Mouse (Mus musculus) heart, embryonic 15.5 days (tissue): ENCODE data around the gene Col8a2. TPM values are rescaled to one million over a fixed set of nuclear protein-coding genes. Genes with fewer than 3 reads are reported as not detected.

Experiments used
- ATAC-seq: fragments of 200-750 bp; cut with Nextera tagmentation; replicated peaks from 2 replicates; pipeline ENCODE4 v1.8.0; 2017; ENCODE audit warnings: low read depth, moderate TSS enrichment; ENCODE audit not compliant: insufficient number of reproducible peaks, insufficient read depth, low FRiP score
- H3K27ac ChIP-seq: fragments of 300-500 bp; sonication (generic); 2 replicates; pipeline ENCODE4 v1.5.1; 2015; ENCODE audit warnings: mild to moderate bottlenecking, inconsistent platforms
- H3K27me3 ChIP-seq: fragments of 300-500 bp; sonication (generic); 2 replicates; pipeline ENCODE4 v1.6.1; 2015; ENCODE audit warnings: inconsistent platforms
- H3K36me3 ChIP-seq: fragments of 300-500 bp; sonication (generic); 2 replicates; pipeline ENCODE4 v1.6.1; 2015; ENCODE audit warnings: mild to moderate bottlenecking, inconsistent platforms
- H3K4me1 ChIP-seq: fragments of 300-500 bp; sonication (generic); replicated peaks from 2 replicates; pipeline ENCODE4 v1.6.1; 2015; ENCODE audit warnings: inconsistent platforms
- H3K4me2 ChIP-seq: fragments of 300-500 bp; sonication (generic); 2 replicates; pipeline ENCODE4 v1.6.1; 2015; ENCODE audit warnings: inconsistent platforms, mild to moderate bottlenecking, moderate library complexity
- H3K4me3 ChIP-seq: fragments of 300-500 bp; sonication (generic); 2 replicates; pipeline ENCODE4 v1.5.1; 2015; ENCODE audit warnings: mild to moderate bottlenecking, inconsistent platforms
- H3K9ac ChIP-seq: fragments of 300-500 bp; sonication (generic); 2 replicates; pipeline ENCODE4 v1.6.1; 2015; ENCODE audit warnings: mild to moderate bottlenecking, inconsistent platforms
- H3K9me3 ChIP-seq: fragments of 300-500 bp; sonication (generic); replicated peaks from 2 replicates; pipeline ENCODE4 v1.6.1; 2016; ENCODE audit warnings: inconsistent platforms
- WGBS: fragments of 180-500 bp; shearing (Covaris S2); methylation state at CpG from one replicate; pipeline ENCODE4 v1.1.7; 2015; ENCODE audit warnings: mixed read lengths; 5-methylcytosine and 5-hydroxymethylcytosine counted together
- polyA plus RNA-seq: library from polyadenylated mRNA; unstranded; fragments of >200 nt; fragmentation: Nextera tagmentation; extraction: Ambion mirVana; gene quantifications from 2 replicates; pipeline ENCODE4 v1.2.1, GENCODE M21; 2015

Col8a2 gene
- polyA plus RNA-seq, 1 experiment from 2014 or later, result 5.2 TPM

DNA sequence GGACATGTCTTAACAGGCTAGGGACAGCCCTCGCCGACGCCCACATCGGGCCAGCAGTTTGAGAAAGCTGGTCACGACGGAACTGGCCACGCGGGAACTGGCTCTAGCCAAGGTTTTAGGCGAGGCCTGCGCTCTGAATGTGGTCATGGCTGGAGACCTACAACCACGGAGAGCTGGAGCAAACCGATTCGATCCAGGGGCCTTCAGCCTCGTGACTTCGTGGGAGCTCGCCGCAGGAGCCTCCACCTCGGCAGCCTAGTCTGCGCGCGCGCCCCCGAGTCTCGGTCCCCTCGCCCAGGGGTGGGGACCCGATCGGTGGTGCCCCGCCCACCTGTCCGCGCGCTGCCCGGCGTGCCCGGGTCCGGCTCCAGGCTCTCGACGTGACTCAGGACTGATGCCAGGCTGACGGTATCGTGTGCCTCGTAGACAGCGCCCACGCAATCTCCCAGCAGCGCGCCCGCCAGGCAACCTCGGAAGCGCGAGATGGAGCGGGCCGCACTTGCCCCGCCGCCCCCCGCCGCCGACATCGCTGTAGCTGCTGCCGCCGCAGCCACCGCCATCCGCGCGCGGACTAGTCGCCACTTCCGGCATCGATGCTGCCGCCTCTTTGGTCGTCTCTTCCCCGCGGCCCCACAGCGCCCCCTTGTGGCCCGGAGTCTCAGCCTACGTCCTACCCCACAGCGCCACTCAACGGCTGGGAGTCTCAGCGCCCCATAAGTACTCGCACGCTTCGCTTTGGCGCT is 34.7 kb downstream of the Col8a2 start, which contains the start of gene Adprhl2:
Gene Adprhl2 (minus strand): TSS at position 593 of the 743 bp plus-strand sequence.
- no peaks in the 10 kb centered on the region for H3K9me3 ChIP-seq
- H3K27me3 ChIP-seq, result peaks cover 29% of the 10 kb centered on the region
- peaks cover 32% of the 10 kb centered on the region for H3K4me1 ChIP-seq
- H3K9ac ChIP-seq, result peak within 1 kb of the TSS; percentile 92
- H3K27ac ChIP-seq, result peak within 1 kb of the TSS; percentile 83
- under 1% methylated on average over 80 of the region's 80 CpGs for WGBS
- ATAC-seq, result peak; percentile 84
- peak within 1 kb of the TSS; percentile 98 for H3K4me3 ChIP-seq
- peaks cover 20% of the 10 kb centered on the region for H3K36me3 ChIP-seq
- peak within 1 kb of the TSS; percentile 91 for H3K4me2 ChIP-seq

DNA sequence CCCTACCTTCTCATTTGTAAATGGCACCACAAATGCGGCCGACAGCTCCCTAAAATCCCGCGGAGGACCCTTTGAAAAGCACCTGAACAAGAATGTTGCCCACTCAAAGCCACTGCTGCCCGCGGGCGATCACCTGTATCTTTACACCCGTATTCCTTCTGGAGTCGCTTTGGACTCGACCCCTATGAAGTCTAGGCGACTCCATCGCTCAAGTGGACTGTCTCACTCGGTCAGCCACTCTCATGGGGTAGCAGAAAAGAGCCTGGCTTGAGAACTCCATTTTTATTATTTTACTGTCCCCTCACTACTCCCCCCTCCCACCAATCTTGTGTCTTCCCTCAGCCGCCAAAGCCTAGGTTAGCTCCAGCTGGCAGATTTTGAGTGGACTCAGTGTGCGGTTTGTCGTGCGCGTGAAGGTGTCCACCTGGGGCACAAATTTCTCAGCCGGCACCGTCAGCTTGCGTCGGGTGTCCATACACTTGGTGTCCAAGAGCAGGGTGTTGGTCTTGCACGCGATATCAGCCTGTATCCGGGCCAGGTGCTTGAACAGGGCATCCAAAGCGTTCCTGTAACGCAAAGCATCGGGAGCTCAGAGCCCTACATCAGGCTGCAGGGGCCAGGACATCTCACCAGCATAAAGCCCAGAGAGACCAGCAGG is 35.4 kb downstream of the Col8a2 start:
- Histone ChIP-seq H3K4me2 (peak overlapping the region; percentile 91), H3K27ac (no peak overlapping the region), H3K9ac (peak overlapping the region; percentile 44), H3K27me3 (peaks cover 29% of the 10 kb centered on the region), H3K36me3 (peaks cover 14% of the 10 kb centered on the region), H3K4me1 (peaks cover 30% of the 10 kb centered on the region), H3K9me3 (no peaks in the 10 kb centered on the region), H3K4me3 (peak overlapping the region; percentile 98)
- WGBS, result 50% methylated on average over 28 of the region's 28 CpGs
- no peak for ATAC-seq

DNA sequence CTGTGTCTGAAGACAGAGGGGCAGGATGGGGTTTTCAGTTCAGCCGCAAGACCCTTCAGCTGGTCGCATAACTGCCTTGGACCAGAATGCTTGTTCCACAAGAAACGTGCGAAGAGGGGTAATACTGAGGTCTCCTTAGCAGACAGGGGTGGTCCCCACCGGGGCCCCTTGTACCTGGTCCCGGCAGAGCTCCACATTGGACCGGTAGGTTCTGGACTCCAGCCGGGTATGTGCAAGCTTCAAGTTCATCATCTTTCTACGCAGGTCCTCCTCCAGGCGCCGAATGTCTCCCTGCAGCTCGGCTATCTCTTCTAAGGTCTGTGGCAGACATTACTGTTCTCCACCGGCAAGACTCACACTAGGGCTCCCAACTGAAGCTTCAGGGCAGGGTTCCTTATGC is 36.1 kb downstream of the Col8a2 start:
- Histone ChIP-seq H3K9ac (no peak overlapping the region), H3K4me2 (no peak overlapping the region), H3K4me1 (peaks cover 30% of the 10 kb centered on the region), H3K9me3 (no peaks in the 10 kb centered on the region), H3K36me3 (peaks cover 7% of the 10 kb centered on the region), H3K27ac (no peak overlapping the region), H3K27me3 (peaks cover 29% of the 10 kb centered on the region), H3K4me3 (no peak overlapping the region)
- no peak for ATAC-seq
- WGBS, result 90% methylated on average over 13 of the region's 13 CpGs

DNA sequence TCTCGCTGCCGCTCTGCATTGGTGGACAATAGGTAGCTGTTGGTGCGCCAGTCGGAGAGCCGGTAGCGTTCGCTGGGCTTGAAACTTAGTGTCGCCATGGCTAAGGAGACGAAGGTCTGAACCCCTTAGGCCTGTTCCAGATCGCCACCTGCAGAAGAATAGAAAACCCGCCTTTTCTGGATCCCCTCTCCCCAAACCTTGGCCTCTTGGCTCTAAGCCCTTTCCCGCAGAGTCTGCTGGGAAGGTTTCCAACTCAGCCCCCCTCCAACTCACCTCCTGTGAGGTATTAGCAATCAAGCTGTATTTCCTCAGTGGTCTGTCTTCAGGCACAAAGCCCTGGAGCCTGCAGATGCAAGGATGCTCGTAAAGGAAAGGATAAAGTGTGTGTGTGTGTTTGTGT is 38.3 kb downstream of the Col8a2 start:
- Histone ChIP-seq H3K36me3 (no peaks in the 10 kb centered on the region), H3K27ac (no peak overlapping the region), H3K4me2 (peak overlapping the region; percentile 53), H3K4me3 (peak overlapping the region; percentile 24; the same call in 1 of the 2 replicates), H3K9ac (no peak overlapping the region), H3K9me3 (no peaks in the 10 kb centered on the region), H3K4me1 (peaks cover 27% of the 10 kb centered on the region), H3K27me3 (peaks cover 29% of the 10 kb centered on the region)
- no peak for ATAC-seq
- WGBS, result 30% methylated on average over 13 of the region's 13 CpGs

DNA sequence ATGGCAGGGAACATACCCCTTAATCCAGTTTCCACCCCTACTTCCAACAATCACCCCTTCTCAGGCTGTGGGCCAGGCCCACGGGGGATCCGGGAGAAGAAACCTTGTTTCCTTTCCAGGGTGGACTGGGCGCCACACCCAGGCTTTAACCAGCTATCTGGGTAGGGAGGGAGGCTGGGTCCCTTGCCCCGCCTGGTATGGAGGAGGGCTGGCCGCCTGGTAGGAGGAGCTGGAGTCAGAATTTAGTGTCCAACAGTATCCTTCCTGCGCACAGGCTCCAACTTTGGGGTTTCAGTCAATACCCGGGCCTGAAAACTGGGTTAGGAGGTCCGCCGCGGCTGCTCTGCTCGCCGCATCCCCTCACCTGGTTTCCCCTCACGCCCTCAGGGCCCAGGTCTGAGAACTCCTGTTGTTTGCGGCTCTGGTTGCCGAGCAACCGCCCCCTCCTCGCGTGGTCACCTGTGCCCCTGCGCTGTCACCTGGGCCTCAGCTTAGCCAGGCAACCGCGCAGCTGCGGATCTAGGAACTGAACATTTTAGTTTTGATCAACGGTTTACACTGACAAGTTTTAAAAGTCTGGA is 38.8 kb downstream of the Col8a2 start, which contains the start of gene Tekt2:
Gene Tekt2 (minus strand): TSS at position 408 of the 581 bp plus-strand sequence.
- peaks cover 24% of the 10 kb centered on the region for H3K4me1 ChIP-seq
- H3K36me3 ChIP-seq, result no peaks in the 10 kb centered on the region
- ATAC-seq, result no peak
- peak within 1 kb of the TSS; percentile 36; the same call in 1 of the 2 replicates for H3K9ac ChIP-seq
- peak within 1 kb of the TSS; percentile 53 for H3K4me2 ChIP-seq
- no peak within 1 kb of the TSS for H3K27ac ChIP-seq
- WGBS, result 15% methylated on average over 23 of the region's 23 CpGs
- H3K4me3 ChIP-seq, result peak within 1 kb of the TSS; percentile 24; the same call in 1 of the 2 replicates
- no peaks in the 10 kb centered on the region for H3K9me3 ChIP-seq
- H3K27me3 ChIP-seq, result peaks cover 29% of the 10 kb centered on the region

DNA sequence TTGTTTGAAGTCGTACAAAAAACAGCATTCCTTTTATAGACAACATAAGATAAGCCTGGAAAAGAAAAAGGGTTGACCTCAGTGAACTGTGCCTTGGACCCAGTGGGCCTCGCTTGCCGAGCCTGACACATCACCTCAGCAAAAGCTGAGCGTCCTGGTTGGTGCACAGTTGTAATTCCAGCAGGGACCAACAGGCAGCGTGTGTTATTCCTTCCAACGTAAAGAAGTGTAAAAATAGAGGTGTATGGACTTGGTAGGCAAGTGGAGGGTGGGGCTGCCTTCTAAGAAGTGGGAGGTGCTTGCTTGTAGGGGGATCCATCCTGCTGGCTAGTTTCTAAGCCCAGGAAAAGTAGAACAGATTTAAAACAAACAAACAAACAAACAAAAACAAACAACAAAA is 39.4 kb downstream of the Col8a2 start:
- H3K4me1 ChIP-seq, result peaks cover 18% of the 10 kb centered on the region
- H3K4me3 ChIP-seq, result no peak overlapping the region
- 19% methylated on average over 6 of the region's 6 CpGs for WGBS
- no peak overlapping the region for H3K4me2 ChIP-seq
- no peak for ATAC-seq
- H3K36me3 ChIP-seq, result no peaks in the 10 kb centered on the region
- no peak overlapping the region for H3K9ac ChIP-seq
- peaks cover 29% of the 10 kb centered on the region for H3K27me3 ChIP-seq
- H3K27ac ChIP-seq, result no peak overlapping the region
- H3K9me3 ChIP-seq, result no peaks in the 10 kb centered on the region

DNA sequence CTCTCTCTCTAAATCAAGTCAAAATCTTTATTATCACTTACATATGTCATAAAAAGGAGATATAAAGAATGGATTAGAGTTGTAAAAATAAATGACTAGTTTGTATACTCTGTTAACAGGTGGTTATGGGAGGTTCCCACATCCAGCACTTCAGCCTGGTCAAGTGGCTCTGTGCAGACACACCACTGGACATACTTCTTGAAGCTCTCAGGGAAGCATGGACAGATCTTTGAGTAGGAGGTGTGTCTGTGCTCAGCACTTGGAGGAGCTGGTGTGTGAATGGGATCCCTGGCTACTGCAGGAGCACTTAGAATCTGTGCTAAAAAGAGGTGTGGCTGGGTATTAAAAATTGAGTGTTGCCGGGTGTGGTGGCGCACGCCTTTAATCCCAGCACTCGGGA is 43.7 kb downstream of the Col8a2 start:
- H3K4me3 ChIP-seq, result no peak overlapping the region
- peaks cover 6% of the 10 kb centered on the region for H3K27me3 ChIP-seq
- H3K4me1 ChIP-seq, result peaks cover 4% of the 10 kb centered on the region
- no peak overlapping the region for H3K4me2 ChIP-seq
- WGBS, result 89% methylated on average over 4 of the region's 4 CpGs
- H3K36me3 ChIP-seq, result no peaks in the 10 kb centered on the region
- no peak for ATAC-seq
- no peaks in the 10 kb centered on the region for H3K9me3 ChIP-seq
- no peak overlapping the region for H3K9ac ChIP-seq
- H3K27ac ChIP-seq, result no peak overlapping the region

DNA sequence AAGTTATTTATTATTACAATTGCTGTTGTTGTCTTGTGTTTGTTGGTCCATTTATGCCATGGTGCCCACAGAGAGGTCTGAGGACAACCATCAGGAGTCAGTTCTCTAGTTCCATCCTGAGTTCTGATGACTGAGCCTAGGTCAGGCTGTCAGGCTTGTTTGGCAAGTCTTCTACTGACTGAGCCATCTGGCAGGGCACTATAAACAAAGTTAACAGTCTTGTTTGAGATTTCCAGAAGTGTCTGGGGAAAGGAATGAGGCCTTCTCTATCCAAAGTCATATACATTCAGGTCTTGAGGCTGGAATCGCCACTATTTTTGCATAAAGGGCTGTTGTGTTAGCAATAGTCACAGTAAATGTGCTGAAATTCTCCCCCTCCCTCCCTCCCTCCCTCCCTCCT is 45.2 kb downstream of the Col8a2 start:
- Histone ChIP-seq H3K27ac (no peak overlapping the region), H3K27me3 (no peaks in the 10 kb centered on the region), H3K4me2 (no peak overlapping the region), H3K9ac (no peak overlapping the region), H3K4me3 (no peak overlapping the region), H3K9me3 (no peaks in the 10 kb centered on the region), H3K36me3 (no peaks in the 10 kb centered on the region), H3K4me1 (no peaks in the 10 kb centered on the region)
- no peak for ATAC-seq
- WGBS, result 67% methylated on average over 1 of the region's 1 CpGs

DNA sequence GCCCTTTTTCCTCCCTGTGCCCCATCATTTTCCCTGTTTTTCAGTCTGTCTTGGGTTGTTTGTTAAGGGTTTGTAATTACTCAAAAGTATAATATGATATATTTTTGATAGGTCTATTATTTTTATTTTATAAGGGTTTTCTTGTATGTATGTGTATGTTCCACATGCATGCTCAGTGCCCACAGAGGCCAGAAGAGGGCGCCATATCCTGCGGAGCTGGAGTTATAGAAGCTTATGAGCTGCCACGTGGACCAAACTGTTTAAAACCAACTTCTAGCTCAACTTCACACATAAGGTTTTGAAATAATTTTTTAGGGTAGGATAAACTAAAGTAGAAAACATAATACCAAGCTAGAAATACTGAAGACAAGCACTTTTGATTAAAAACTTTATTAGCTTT is 45.8 kb downstream of the Col8a2 start:
- WGBS, result 43% methylated on average over 3 of the region's 3 CpGs
- no peaks in the 10 kb centered on the region for H3K27me3 ChIP-seq
- H3K27ac ChIP-seq, result no peak overlapping the region
- no peaks in the 10 kb centered on the region for H3K36me3 ChIP-seq
- H3K4me1 ChIP-seq, result no peaks in the 10 kb centered on the region
- no peaks in the 10 kb centered on the region for H3K9me3 ChIP-seq
- H3K4me3 ChIP-seq, result no peak overlapping the region
- no peak overlapping the region for H3K4me2 ChIP-seq
- ATAC-seq, result no peak
- H3K9ac ChIP-seq, result no peak overlapping the region

DNA sequence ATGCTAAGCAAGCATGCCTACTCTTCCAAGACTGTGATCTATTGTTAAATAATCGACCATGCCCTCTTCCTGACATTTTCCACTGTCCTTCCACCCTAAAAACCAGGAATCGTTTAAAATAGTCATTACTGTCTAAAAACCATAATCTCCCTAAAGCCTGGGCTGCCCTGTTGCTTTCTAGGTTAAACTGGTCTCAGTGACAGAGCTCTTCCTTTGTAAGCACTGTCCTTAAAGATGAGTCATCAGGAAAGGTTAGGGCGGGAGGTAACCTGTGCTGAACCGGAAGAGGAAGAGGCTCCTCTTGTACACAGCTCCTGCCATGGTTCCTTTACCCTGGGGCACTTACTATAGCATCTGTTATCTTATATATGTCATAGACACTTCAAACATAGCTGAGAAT is 52.9 kb downstream of the Col8a2 start:
- Histone ChIP-seq H3K4me3 (no peak overlapping the region), H3K27ac (no peak overlapping the region), H3K9me3 (no peaks in the 10 kb centered on the region), H3K36me3 (peaks cover 4% of the 10 kb centered on the region; the same call in 1 of the 2 replicates), H3K9ac (no peak overlapping the region), H3K27me3 (no peaks in the 10 kb centered on the region), H3K4me1 (no peaks in the 10 kb centered on the region), H3K4me2 (no peak overlapping the region)
- ATAC-seq, result no peak
- 57% methylated on average over 4 of the region's 4 CpGs for WGBS

DNA sequence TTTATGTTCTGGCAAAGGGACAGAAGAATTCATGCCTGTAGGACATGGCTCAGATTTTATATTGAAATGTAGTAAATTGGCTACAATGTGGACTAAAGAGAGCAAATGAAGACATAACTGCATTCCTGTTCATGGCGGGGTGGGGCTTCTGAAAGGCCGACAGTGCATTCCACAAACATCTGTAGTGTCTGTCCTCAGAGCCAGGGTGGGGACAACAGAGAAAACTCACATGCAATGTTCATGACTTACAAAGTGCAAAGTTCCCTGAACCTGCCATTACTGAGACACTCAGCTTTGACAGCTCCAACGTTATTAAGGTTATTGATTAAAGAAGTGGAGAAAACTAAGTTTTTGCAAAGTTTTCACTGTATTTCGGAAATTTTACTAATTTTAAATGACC is 56.9 kb downstream of the Col8a2 start:
- Histone ChIP-seq H3K27ac (no peak overlapping the region), H3K4me1 (no peaks in the 10 kb centered on the region), H3K4me2 (no peak overlapping the region), H3K27me3 (no peaks in the 10 kb centered on the region), H3K9me3 (no peaks in the 10 kb centered on the region), H3K36me3 (peaks cover 25% of the 10 kb centered on the region), H3K9ac (no peak overlapping the region), H3K4me3 (no peak overlapping the region)
- WGBS, result 69% methylated on average over 4 of the region's 4 CpGs
- no peak for ATAC-seq
